Mouse (Mus musculus) liver, embryonic 14.5 days (tissue): ENCODE data around the gene Vmn2r89.
"Not testable (repeated sequence)": the region's sequence is repeated elsewhere in the genome, so short reads cannot be mapped to it uniquely, and the experiment has no call there.

Source experiments
- CTCF ChIP-seq: IDR thresholded peaks from 2 replicates; pipeline ENCODE4 v1.5.1; 2016; ENCODE audit warnings: antibody characterized with exemption, low read depth, control low read depth
- EP300 ChIP-seq: IDR thresholded peaks from 2 replicates; pipeline ENCODE4 v1.6.1; 2016; ENCODE audit warnings: antibody characterized with exemption, low read depth

DNA sequence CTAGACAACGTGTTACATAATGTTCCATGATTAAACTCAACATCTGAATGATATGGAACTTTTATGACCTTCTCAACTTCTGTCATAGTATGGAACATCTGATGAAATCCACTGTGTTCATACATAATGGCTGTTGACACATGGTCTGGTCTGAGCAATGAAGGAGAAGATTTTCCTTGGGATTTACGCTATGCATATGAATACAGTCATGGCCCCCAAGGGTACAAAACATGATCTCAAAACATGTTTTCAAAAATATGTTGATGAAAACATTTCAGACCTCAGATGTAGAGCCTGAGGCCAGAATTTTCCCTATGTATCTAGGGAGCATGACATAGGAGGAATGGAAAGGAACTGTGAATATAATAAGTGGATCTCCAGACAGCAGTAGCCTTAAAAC, at the start of gene Vmn2r89:
- not testable (repeated sequence) for TF ChIP-seq CTCF, EP300
